Mouse (Mus musculus) CH12.LX (cell line): ENCODE measurements at regions not wholly inside any gene's neighbourhood (a gene's known extent, or its start where the extent isn't known, plus 50 kb on each side); places are given as distances from the start of the nearest gene placed in this dataset.
"Not testable (repeated sequence)": the region's sequence is repeated elsewhere in the genome, so short reads cannot be mapped to it uniquely, and the experiment has no call there.

Experiments used
- DNase-seq: peaks from one replicate; pipeline ENCODE4 v3.0.0-alpha.2; 2013; ENCODE audit errors: extremely low read depth
- H3K27ac ChIP-seq: 2 replicates; pipeline ENCODE4 v1.5.1; 2012; ENCODE audit warnings: low read depth, mild to moderate bottlenecking, control low read depth, moderate library complexity; ENCODE audit not compliant: insufficient read depth
- H3K27me3 ChIP-seq: replicated peaks from 2 replicates; pipeline ENCODE3; 2012; ENCODE audit warnings: inconsistent platforms
- H3K36me3 ChIP-seq, 2 experiments: replicated peaks in 1 of 2; 2 replicates each; pipeline versions ENCODE3 to v1.6.1; 2012; ENCODE audit warnings: inconsistent platforms in 1 of 2, low read length in 1 of 2, mild to moderate bottlenecking in 1 of 2, mixed read lengths in 1 of 2, moderate library complexity in 1 of 2; ENCODE audit not compliant: control insufficient read depth in 1 of 2, insufficient read depth in 1 of 2
- H3K4me1 ChIP-seq, 2 experiments: 2 replicates each; pipeline ENCODE4 v1.6.1; 2012; ENCODE audit warnings: inconsistent platforms in 1 of 2, moderate library complexity in 1 of 2; ENCODE audit not compliant: insufficient read depth in 2 of 2, control insufficient read depth in 1 of 2
- H3K4me2 ChIP-seq: 2 replicates; pipeline ENCODE4 v1.6.1; 2012; ENCODE audit warnings: low read depth, mild to moderate bottlenecking, control low read depth; ENCODE audit not compliant: poor library complexity, insufficient read depth, severe bottlenecking
- H3K4me3 ChIP-seq, 3 experiments: fragments of 150-350 bp in 1 of 3; sonication (generic) in 1 of 3; replicated peaks in 1 of 3; 2 replicates each; pipeline versions ENCODE3 to v1.5.1; 2011 to 2012; ENCODE audit warnings: low read depth in 2 of 3, low read length in 2 of 3, mild to moderate bottlenecking in 2 of 3, moderate library complexity in 2 of 3, control low read depth in 1 of 3, improper control_type of control experiment in 1 of 3, inconsistent platforms in 1 of 3, mixed read lengths in 1 of 3; ENCODE audit not compliant: poor library complexity in 1 of 3
- H3K79me2 ChIP-seq: replicated peaks from 2 replicates; pipeline ENCODE4 v1.6.1; 2012; ENCODE audit warnings: mild to moderate bottlenecking, moderate library complexity; ENCODE audit not compliant: control insufficient read depth, poor library complexity, insufficient read depth, severe bottlenecking; ENCODE audit errors: extremely low read depth
- H3K9ac ChIP-seq: 2 replicates; pipeline ENCODE4 v1.6.1; 2012; ENCODE audit warnings: low read depth, mild to moderate bottlenecking, control low read depth, moderate library complexity; ENCODE audit not compliant: insufficient read depth
- H3K9me3 ChIP-seq: replicated peaks from 2 replicates; pipeline ENCODE3; 2012; ENCODE audit warnings: low read length, inconsistent platforms, mixed read lengths
- CTCF ChIP-seq, 2 experiments: IDR thresholded peaks in 1 of 2; conservative IDR thresholded peaks in 1 of 2; 2 replicates each; pipeline ENCODE4 v1.5.1; 2011 to 2012; ENCODE audit warnings: low read depth in 2 of 2, low read length in 2 of 2, improper control_type of control experiment in 1 of 2, inconsistent platforms in 1 of 2, mild to moderate bottlenecking in 1 of 2, moderate library complexity in 1 of 2
- ELF1 ChIP-seq: IDR thresholded peaks from 2 replicates; pipeline ENCODE4 v1.6.1; 2014; ENCODE audit warnings: low read depth, mild to moderate bottlenecking, inconsistent platforms, low read length, improper control_type of control experiment
- ETS1 ChIP-seq: conservative IDR thresholded peaks from 2 replicates; pipeline ENCODE4 v1.6.1; 2012; ENCODE audit warnings: low read depth, mild to moderate bottlenecking, inconsistent platforms, low read length, improper control_type of control experiment, moderate library complexity
- HCFC1 ChIP-seq: IDR thresholded peaks from 2 replicates; pipeline ENCODE4 v1.6.1; 2012; ENCODE audit warnings: low read depth, mild to moderate bottlenecking, inconsistent platforms, low read length, improper control_type of control experiment
- IRF4 ChIP-seq: IDR thresholded peaks from 2 replicates; pipeline ENCODE4 v1.6.1; 2014; ENCODE audit warnings: low read depth, mild to moderate bottlenecking, inconsistent platforms, low read length, improper control_type of control experiment
- JUN ChIP-seq: IDR thresholded peaks from 2 replicates; pipeline ENCODE4 v1.6.1; 2011; ENCODE audit warnings: low read depth, mild to moderate bottlenecking, low read length, improper control_type of control experiment, moderate library complexity; ENCODE audit not compliant: insufficient read depth
- JUND ChIP-seq: conservative IDR thresholded peaks from 2 replicates; pipeline ENCODE4 v1.6.1; 2011; ENCODE audit warnings: low read depth, low read length, improper control_type of control experiment
- MXI1 ChIP-seq: IDR thresholded peaks from 2 replicates; pipeline ENCODE4 v1.6.1; 2011; ENCODE audit warnings: mild to moderate bottlenecking, low read depth, low read length, improper control_type of control experiment
- MYC ChIP-seq: IDR thresholded peaks from 2 replicates; pipeline ENCODE4 v1.6.1; 2011; ENCODE audit warnings: low read depth, mild to moderate bottlenecking, improper control_type of control experiment, low read length
- NELFE ChIP-seq: IDR thresholded peaks from 2 replicates; pipeline ENCODE4 v1.6.1; 2011; ENCODE audit warnings: low read depth, low read length, improper control_type of control experiment
- PAX5 ChIP-seq: IDR thresholded peaks from 2 replicates; pipeline ENCODE4 v1.6.1; 2012; ENCODE audit warnings: low read length, inconsistent platforms, mixed read lengths
- POLR2A ChIP-seq: IDR thresholded peaks from 2 replicates; pipeline ENCODE4 v1.6.1; 2011; ENCODE audit warnings: low read depth, mild to moderate bottlenecking, improper control_type of control experiment, low read length
- POLR2AphosphoS2 ChIP-seq: IDR thresholded peaks from 2 replicates; pipeline ENCODE4 v1.6.1; 2011; ENCODE audit warnings: low read depth, low read length, improper control_type of control experiment
- RAD21 ChIP-seq: IDR thresholded peaks from 2 replicates; pipeline ENCODE4 v1.6.1; 2011; ENCODE audit warnings: low read depth, mild to moderate bottlenecking, low read length, improper control_type of control experiment, moderate library complexity
- SIN3A ChIP-seq: IDR thresholded peaks from 2 replicates; pipeline ENCODE4 v1.6.1; 2012; ENCODE audit warnings: low read length, improper control_type of control experiment, inconsistent platforms
- SMC3 ChIP-seq: IDR thresholded peaks from 2 replicates; pipeline ENCODE4 v1.6.1; 2011; ENCODE audit warnings: low read depth, low read length, improper control_type of control experiment
- USF1 ChIP-seq: IDR thresholded peaks from 2 replicates; pipeline ENCODE4 v1.6.1; 2014; ENCODE audit warnings: low read depth, mild to moderate bottlenecking, inconsistent platforms, low read length, improper control_type of control experiment
- ZC3H11A ChIP-seq: IDR thresholded peaks from 2 replicates; pipeline ENCODE4 v1.6.1; 2012; ENCODE audit warnings: low read depth, mild to moderate bottlenecking, inconsistent platforms, low read length, improper control_type of control experiment
- ZKSCAN1 ChIP-seq: IDR thresholded peaks from 2 replicates; pipeline ENCODE4 v1.6.1; 2012; ENCODE audit warnings: low read depth, inconsistent platforms, low read length, improper control_type of control experiment, borderline replicate concordance
- ZNF384 ChIP-seq: IDR thresholded peaks from 2 replicates; pipeline ENCODE4 v1.6.1; 2012; ENCODE audit warnings: low read depth, low read length, improper control_type of control experiment, inconsistent platforms
- dilution Hi-C: fragments of 300-500 bp; cut with MboI; formaldehyde crosslinking; loops from 2 replicates; pipeline ENCODE4 v1.14.3; 2020; ENCODE audit warnings: low sequenced_read_pairs; ENCODE audit not compliant: extremely low pct_unique_long_range_greater_than_20kb, extremely low pct_ligation_motif_present
- in situ Hi-C: fragments of 300-500 bp; cut with MboI; formaldehyde crosslinking; loops from 3 replicates; pipeline ENCODE4 v1.14.3; 2019; ENCODE audit warnings: low sequenced_read_pairs, low pct_ligation_motif_present, low pct_unique_long_range_greater_than_20kb, mixed read lengths

DNA sequence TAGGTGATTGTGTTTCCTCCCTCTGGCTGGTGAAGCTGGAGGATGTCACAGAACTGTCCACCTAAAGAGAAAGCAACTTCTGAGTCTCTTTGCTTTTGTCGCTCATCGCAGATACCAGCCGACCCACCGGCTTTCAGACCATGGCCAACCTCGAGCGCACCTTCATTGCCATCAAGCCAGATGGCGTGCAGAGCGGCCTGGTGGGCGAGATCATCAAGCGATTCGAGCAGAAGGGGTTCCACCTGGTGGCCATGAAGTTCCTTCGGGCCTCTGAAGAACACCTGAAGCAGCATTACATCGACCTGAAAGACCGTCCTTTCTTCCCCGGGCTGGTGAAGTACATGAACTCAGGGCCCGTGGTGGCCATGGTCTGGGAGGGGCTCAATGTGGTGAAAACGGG lies 131.7 kb downstream of the Nuak1 start:
- H3K27me3 ChIP-seq, H3K4me2 ChIP-seq, DNase-seq, H3K9me3 ChIP-seq, H3K36me3 ChIP-seq, H3K9ac ChIP-seq, H3K27ac ChIP-seq, H3K79me2 ChIP-seq, in situ Hi-C loops, dilution Hi-C loops, H3K4me1 ChIP-seq, H3K4me3 ChIP-seq: not testable (repeated sequence)
- TF ChIP-seq RAD21 (peak; percentile 25), CTCF (conservative IDR thresholded peaks at IDR 0.05 in 1 of 2, IDR thresholded peaks at IDR 0.05 in 1 of 2; ENCODE audit: low read depth in 2 of 2, low read length in 2 of 2) (peak in 1 of 2 experiments; percentile 40; a peak in 2 of 4 replicates), SMC3 (peak; percentile 52)

DNA sequence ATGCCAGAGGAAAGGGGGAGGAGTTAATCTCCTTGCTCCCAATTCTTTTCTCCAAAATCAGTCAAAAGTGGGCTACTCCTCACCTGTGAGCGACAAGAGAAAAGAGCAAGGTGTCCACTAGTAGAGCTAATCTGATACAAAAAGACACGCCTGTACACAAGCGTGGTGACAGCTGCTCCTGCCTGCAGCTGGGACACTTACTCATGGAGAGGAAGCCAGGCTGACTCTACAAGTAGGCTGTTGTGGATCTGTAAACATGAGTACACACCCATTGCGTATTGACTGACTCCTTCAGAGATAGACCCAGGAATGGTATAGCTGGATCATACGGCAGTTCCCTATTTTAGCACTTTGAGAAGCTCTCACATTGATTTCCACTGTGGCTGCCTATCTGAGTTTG lies 129.7 kb downstream of the Nuak1 start:
- Histone ChIP-seq H3K4me2 (no peak overlapping the region), H3K4me3 (no peak overlapping the region)
- TF ChIP-seq PAX5, result no peak
- TF ChIP-seq, all 38 proteins: peak for 0
- in situ Hi-C loops, result no loop called here
- H3K9ac ChIP-seq, result no peak overlapping the region
- DNase-seq, result no peak
- H3K27ac ChIP-seq, result no peak overlapping the region
- dilution Hi-C loops, result no loop called here
- peaks cover 0 to 8% of the 10 kb centered on the region in 2 experiments; a peak in 1 of 4 replicates for H3K4me1 ChIP-seq
- H3K79me2 ChIP-seq, result no peaks in the 10 kb centered on the region
- H3K36me3 ChIP-seq, result no peaks in the 10 kb centered on the region
- H3K9me3 ChIP-seq, result no peaks in the 10 kb centered on the region
- no peaks in the 10 kb centered on the region for H3K27me3 ChIP-seq

GRCm38 (mm10) chr10:84312656-84313055 lies 127.7 kb downstream of the Nuak1 start:
- H3K4me1 ChIP-seq, result peaks cover 0 to 8% of the 10 kb centered on the region in 2 experiments; a peak in 1 of 4 replicates
- in situ Hi-C loops, result no loop called here
- no peaks in the 10 kb centered on the region for H3K27me3 ChIP-seq
- H3K36me3 ChIP-seq, result no peaks in the 10 kb centered on the region
- H3K9me3 ChIP-seq, result no peaks in the 10 kb centered on the region
- dilution Hi-C loops, result no loop called here
- DNase-seq, result peak; percentile 12
- H3K27ac ChIP-seq, result no peak overlapping the region
- no peak overlapping the region for H3K4me2 ChIP-seq
- no peak overlapping the region for H3K4me3 ChIP-seq
- no peak for TF ChIP-seq ETS1
- TF ChIP-seq MXI1, result no peak
- TF ChIP-seq ZNF384, result no peak
- TF ChIP-seq PAX5, result no peak
- TF ChIP-seq JUN, result no peak
- TF ChIP-seq ELF1, result no peak
- TF ChIP-seq ZKSCAN1, result no peak
- no peak for TF ChIP-seq CTCF (conservative IDR thresholded peaks at IDR 0.05 in 1 of 2, IDR thresholded peaks at IDR 0.05 in 1 of 2; ENCODE audit: low read depth in 2 of 2, low read length in 2 of 2)
- no peak for TF ChIP-seq SIN3A
- TF ChIP-seq JUND, result no peak
- TF ChIP-seq USF1, result no peak
- TF ChIP-seq ZC3H11A, result no peak
- TF ChIP-seq HCFC1, result no peak
- TF ChIP-seq SMC3, result no peak
- no peak for TF ChIP-seq POLR2A
- TF ChIP-seq MYC, result no peak
- no peak for TF ChIP-seq POLR2AphosphoS2
- TF ChIP-seq NELFE, result no peak
- no peak for TF ChIP-seq IRF4
- H3K79me2 ChIP-seq, result no peaks in the 10 kb centered on the region
- H3K9ac ChIP-seq, result no peak overlapping the region
